Mouse (Mus musculus): Measurements from ENCODE around the gene Pdzrn4. TPM values are rescaled to one million over a fixed set of nuclear protein-coding genes. Genes with fewer than 3 reads are reported as not detected.

The Pdzrn4 gene
- polyA plus RNA-seq, 1 experiment = 0.62 TPM

DNA sequence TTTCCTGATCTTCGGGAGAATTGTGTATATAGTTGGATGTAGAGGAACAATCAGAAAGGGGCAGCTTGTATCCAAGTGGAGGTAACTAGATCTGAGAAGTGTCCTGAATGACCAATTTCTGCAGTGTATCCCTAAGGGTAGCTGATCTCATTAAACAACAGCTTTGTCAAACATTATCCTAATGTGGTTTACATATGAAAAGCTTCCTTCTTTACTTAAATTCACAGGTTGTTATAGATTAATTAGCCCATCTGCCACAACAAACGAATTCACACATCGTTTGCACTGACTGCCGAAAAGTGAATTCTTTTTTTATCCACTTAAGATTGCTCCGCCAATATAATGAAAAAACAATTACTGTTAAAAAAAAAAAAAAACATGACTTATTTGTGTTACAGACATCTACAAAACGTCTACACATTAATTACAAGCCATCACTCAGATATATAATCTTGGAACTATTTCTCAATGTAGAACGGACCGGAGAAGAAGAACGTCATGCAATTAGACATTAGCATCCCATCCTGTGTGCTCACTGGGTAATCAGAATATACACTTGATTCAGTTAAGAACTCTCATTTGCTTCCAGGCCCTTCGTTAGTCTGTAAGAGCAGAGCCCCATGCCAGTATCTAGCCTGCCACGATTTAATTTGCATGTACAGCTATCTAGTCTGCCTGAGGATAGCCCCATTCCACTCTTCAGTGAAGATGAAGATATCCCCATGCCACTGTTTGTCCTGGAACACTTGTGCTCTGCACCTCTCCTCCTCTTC lies 274.8 kb downstream of the Pdzrn4 start:
- DNase-seq = no peak
- no peak for TF ChIP-seq CTCF (IDR thresholded peaks at IDR 0.05; ENCODE audit: borderline replicate concordance, control insufficient read depth, extremely low read depth, insufficient read depth, low read length, poor library complexity)
- Histone ChIP-seq H3K27ac (ENCODE audit: control insufficient read depth, insufficient read depth, low read length) (no peak overlapping the region), H3K4me3 (ENCODE audit: control insufficient read depth, insufficient read depth, low read length) (no peak overlapping the region), H3K27me3 (ENCODE audit: control insufficient read depth, insufficient read depth, low read length) (no peaks in the 10 kb centered on the region), H3K36me3 (ENCODE audit: control insufficient read depth, insufficient read depth, low read length) (no peaks in the 10 kb centered on the region), H3K4me1 (replicated peaks; ENCODE audit: control insufficient read depth, insufficient read depth, low read length) (no peaks in the 10 kb centered on the region)
- 92% methylated on average over 11 of the region's 11 CpGs for WGBS

DNA sequence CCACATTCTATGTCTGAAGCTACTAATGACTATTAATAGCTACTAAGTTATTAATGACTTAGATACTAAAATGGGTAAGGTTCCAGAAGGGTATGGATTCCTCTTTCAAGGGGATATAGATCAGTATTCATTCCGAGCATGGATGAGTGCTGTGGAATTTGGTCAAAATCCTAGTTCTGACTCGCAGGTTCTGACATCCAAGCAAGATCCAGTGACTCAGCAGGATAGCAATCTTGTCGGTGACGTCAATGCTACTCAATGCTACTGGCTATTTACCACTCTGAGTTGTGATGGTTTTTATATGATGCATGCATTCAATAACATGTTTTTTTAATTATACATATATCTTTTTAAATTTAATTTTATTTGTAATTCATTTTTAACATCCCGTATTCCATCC lies 279.4 kb downstream of the Pdzrn4 start:
- no peaks in the 10 kb centered on the region for H3K4me1 ChIP-seq (replicated peaks; ENCODE audit: control insufficient read depth, insufficient read depth, low read length)
- TF ChIP-seq POLR2A (IDR thresholded peaks at IDR 0.05; ENCODE audit: control insufficient read depth, extremely low read depth, insufficient read depth, low read length, poor library complexity) = no peak
- TF ChIP-seq CTCF (IDR thresholded peaks at IDR 0.05; ENCODE audit: borderline replicate concordance, control insufficient read depth, extremely low read depth, insufficient read depth, low read length, poor library complexity) = no peak
- no peak for DNase-seq
- no peak overlapping the region for H3K4me3 ChIP-seq (ENCODE audit: control insufficient read depth, insufficient read depth, low read length)
- no peak overlapping the region for H3K27ac ChIP-seq (ENCODE audit: control insufficient read depth, insufficient read depth, low read length)
- WGBS = 89% methylated on average over 5 of the region's 5 CpGs
- H3K36me3 ChIP-seq (ENCODE audit: control insufficient read depth, insufficient read depth, low read length) = no peaks in the 10 kb centered on the region
- H3K27me3 ChIP-seq (ENCODE audit: control insufficient read depth, insufficient read depth, low read length) = no peaks in the 10 kb centered on the region

DNA sequence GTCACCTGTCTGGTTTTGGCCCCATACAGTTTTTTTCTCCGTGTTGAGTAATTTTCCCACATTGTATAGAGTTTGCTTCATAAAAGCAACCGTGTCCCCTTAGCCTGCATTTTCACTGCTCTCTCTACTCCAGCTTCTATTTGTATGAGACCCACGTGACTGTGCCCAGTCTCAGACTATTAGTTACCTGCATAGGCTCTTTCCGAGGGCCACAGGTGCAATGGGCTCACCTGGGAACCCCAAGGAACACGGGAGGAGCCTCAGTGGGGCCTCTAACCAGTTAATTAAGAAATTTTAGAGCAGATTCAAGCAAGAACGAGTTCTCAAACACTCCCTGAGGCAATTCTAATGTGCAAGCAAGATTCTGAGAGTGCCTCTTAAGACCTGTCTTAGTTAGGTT lies 281.7 kb downstream of the Pdzrn4 start:
- no peaks in the 10 kb centered on the region for H3K27me3 ChIP-seq (ENCODE audit: control insufficient read depth, insufficient read depth, low read length)
- H3K4me3 ChIP-seq (ENCODE audit: control insufficient read depth, insufficient read depth, low read length) = no peak overlapping the region
- H3K36me3 ChIP-seq (ENCODE audit: control insufficient read depth, insufficient read depth, low read length) = no peaks in the 10 kb centered on the region
- no peaks in the 10 kb centered on the region for H3K4me1 ChIP-seq (replicated peaks; ENCODE audit: control insufficient read depth, insufficient read depth, low read length)
- no peak overlapping the region for H3K27ac ChIP-seq (ENCODE audit: control insufficient read depth, insufficient read depth, low read length)
- TF ChIP-seq POLR2A (IDR thresholded peaks at IDR 0.05; ENCODE audit: control insufficient read depth, extremely low read depth, insufficient read depth, low read length, poor library complexity) (no peak), CTCF (IDR thresholded peaks at IDR 0.05; ENCODE audit: borderline replicate concordance, control insufficient read depth, extremely low read depth, insufficient read depth, low read length, poor library complexity) (no peak)
- no peak for DNase-seq
- WGBS = 72% methylated on average over 6 of the region's 6 CpGs

DNA sequence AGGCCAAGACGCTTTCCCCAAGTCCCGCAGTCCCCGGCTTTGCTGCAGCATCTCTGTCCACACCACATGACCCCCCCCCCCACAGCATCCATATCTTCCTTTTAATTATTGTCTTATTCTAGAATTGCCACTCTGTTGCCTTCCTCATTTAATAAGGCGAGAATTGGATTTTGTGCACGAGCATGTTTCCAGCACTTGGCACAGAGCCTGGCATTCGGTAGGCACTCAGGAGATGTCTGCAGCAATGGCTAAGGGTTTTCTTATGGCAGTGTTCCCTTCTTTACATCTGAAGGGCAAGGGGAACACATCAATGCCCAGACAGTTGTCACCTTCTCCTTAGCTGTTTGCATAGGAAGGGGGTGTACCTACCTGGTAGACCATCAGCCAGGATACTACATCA lies 282.9 kb downstream of the Pdzrn4 start:
- WGBS = 92% methylated on average over 6 of the region's 6 CpGs
- Histone ChIP-seq H3K27ac (ENCODE audit: control insufficient read depth, insufficient read depth, low read length) (no peak overlapping the region), H3K27me3 (ENCODE audit: control insufficient read depth, insufficient read depth, low read length) (no peaks in the 10 kb centered on the region), H3K36me3 (ENCODE audit: control insufficient read depth, insufficient read depth, low read length) (no peaks in the 10 kb centered on the region), H3K4me3 (ENCODE audit: control insufficient read depth, insufficient read depth, low read length) (no peak overlapping the region), H3K4me1 (replicated peaks; ENCODE audit: control insufficient read depth, insufficient read depth, low read length) (no peaks in the 10 kb centered on the region)
- no peak for DNase-seq
- no peak for TF ChIP-seq POLR2A (IDR thresholded peaks at IDR 0.05; ENCODE audit: control insufficient read depth, extremely low read depth, insufficient read depth, low read length, poor library complexity)
- TF ChIP-seq CTCF (IDR thresholded peaks at IDR 0.05; ENCODE audit: borderline replicate concordance, control insufficient read depth, extremely low read depth, insufficient read depth, low read length, poor library complexity) = no peak

DNA sequence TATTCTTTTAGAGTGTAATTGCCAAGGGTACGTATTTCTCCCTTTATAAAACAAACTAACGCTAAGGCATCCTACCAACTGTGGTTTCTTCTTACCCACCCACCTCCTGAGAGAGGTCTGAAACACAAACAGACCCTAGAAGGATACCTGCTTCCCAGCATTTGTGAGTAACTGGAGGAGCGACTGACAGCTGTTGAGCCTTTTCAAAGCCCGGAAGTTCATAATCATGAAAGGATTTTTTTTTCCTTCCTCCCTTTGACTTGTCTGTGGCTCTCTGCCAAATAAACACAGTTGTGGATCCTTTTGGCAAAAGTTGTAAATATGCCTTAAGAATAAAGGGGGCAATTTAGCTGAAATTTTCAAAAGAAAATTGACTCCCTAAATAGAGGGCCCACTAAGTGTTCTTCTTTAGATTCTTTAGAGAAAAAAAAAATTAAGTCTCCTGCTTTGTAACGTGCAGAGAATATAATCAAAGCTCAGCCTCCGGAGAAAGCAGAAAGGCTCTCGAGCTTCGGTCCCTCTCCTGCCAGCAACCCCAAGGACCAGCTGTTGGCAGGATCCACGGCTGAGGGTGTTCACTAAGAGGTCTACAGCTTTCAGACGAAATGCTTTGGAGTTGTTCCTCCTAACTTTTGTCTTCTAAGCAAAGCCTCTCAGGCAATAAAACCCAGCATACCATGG lies 299.7 kb downstream of the Pdzrn4 start:
- 35% methylated on average over 10 of the region's 10 CpGs for whole genome bisulfite sequencing
- no peaks in the 10 kb centered on the region for H3K27me3 ChIP-seq (ENCODE audit: control insufficient read depth, insufficient read depth, low read length)
- TF ChIP-seq POLR2A (IDR thresholded peaks at IDR 0.05; ENCODE audit: control insufficient read depth, extremely low read depth, insufficient read depth, low read length, poor library complexity) = no peak
- no peak for TF ChIP-seq CTCF (IDR thresholded peaks at IDR 0.05; ENCODE audit: borderline replicate concordance, control insufficient read depth, extremely low read depth, insufficient read depth, low read length, poor library complexity)
- H3K4me3 ChIP-seq (ENCODE audit: control insufficient read depth, insufficient read depth, low read length) = no peak overlapping the region
- H3K4me1 ChIP-seq (replicated peaks; ENCODE audit: control insufficient read depth, insufficient read depth, low read length) = no peaks in the 10 kb centered on the region
- DNase-seq = no peak
- H3K27ac ChIP-seq (ENCODE audit: control insufficient read depth, insufficient read depth, low read length) = no peak overlapping the region
- no peaks in the 10 kb centered on the region for H3K36me3 ChIP-seq (ENCODE audit: control insufficient read depth, insufficient read depth, low read length)

DNA sequence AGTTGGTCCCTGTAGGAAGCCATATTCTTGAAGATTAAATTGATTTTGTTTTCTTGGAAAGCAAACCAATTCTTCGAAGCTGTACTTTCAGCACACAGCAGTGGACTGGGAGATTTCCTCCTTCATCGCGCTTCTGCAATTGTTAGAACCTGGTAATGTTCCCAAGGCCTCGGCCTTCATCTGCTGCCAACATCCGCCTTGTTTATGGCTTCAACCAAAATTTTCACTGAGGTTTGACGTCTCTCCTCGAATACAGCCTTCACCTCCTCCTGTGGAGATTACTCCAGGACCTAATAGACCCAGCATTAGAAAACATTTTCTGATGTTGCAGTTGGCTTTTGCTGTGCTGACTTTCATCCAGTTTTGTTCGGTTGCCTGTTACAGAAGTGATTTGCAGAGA lies 307.5 kb downstream of the Pdzrn4 start:
- H3K4me1 ChIP-seq (replicated peaks; ENCODE audit: control insufficient read depth, insufficient read depth, low read length) = no peaks in the 10 kb centered on the region
- no peak overlapping the region for H3K27ac ChIP-seq (ENCODE audit: control insufficient read depth, insufficient read depth, low read length)
- no peak for TF ChIP-seq CTCF (IDR thresholded peaks at IDR 0.05; ENCODE audit: borderline replicate concordance, control insufficient read depth, extremely low read depth, insufficient read depth, low read length, poor library complexity)
- TF ChIP-seq POLR2A (IDR thresholded peaks at IDR 0.05; ENCODE audit: control insufficient read depth, extremely low read depth, insufficient read depth, low read length, poor library complexity) = no peak
- DNase-seq = no peak
- H3K4me3 ChIP-seq (ENCODE audit: control insufficient read depth, insufficient read depth, low read length) = no peak overlapping the region
- no peaks in the 10 kb centered on the region for H3K27me3 ChIP-seq (ENCODE audit: control insufficient read depth, insufficient read depth, low read length)
- no peaks in the 10 kb centered on the region for H3K36me3 ChIP-seq (ENCODE audit: control insufficient read depth, insufficient read depth, low read length)
- 91% methylated on average over 8 of the region's 8 CpGs for WGBS
